Mouse (Mus musculus) embryonic fibroblast, embryonic 13.5 days (primary cell): ENCODE results near the gene Sept1.

Source experiments
- CTCF ChIP-seq: IDR thresholded peaks from 2 replicates; pipeline ENCODE4 v1.5.1; 2011; ENCODE audit warnings: mild to moderate bottlenecking, control low read depth, low read length, moderate library complexity, borderline replicate concordance; ENCODE audit not compliant: insufficient read depth
- POLR2A ChIP-seq: IDR thresholded peaks from 2 replicates; pipeline ENCODE4 v1.6.1; 2011; ENCODE audit warnings: low read depth, mild to moderate bottlenecking, control low read depth, low read length, moderate library complexity

DNA sequence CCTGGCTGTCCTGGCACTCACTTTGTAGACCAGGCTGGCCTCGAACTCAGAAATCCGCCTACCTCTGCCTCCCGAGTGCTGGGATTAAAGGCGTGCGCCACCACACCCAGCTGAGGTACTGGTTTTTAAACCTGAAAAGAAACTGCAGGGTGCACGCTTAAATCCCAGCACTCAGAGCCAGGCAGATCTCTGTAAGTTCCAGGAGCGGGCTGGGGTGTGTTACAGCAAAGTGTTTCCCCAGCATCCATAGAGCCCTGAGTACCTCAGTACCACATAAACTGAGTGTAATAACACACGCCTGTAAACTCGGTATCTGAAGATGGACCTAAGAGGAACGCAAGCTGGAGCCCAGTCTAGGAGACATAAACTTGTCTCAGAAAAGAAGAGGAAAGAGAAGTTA lies 45.6 kb downstream of the Sept1 start:
- no peak for TF ChIP-seq POLR2A
- TF ChIP-seq CTCF = no peak
